Mouse (Mus musculus): Measurements from ENCODE around the gene Mef2d.
A peak's percentile ranks its signal among the peaks of the same experiment; 100 is the strongest.
"Not testable (repeated sequence)": the region's sequence is repeated elsewhere in the genome, so short reads cannot be mapped to it uniquely, and the experiment has no call there.

The Mef2d gene

GRCm38 (mm10) chr3:88150999-88151364, 8.8 kb downstream of the Mef2d start:
- no peak for DNase-seq

- DNase-seq, result no peak
Observed at GRCm38 (mm10) chr3:88152056-88152455, 9.9 kb downstream of the Mef2d start.

- DNase-seq, result no peak
Observed at GRCm38 (mm10) chr3:88153290-88154011, 11.3 kb downstream of the Mef2d start.

GRCm38 (mm10) chr3:88154236-88154635, 12.1 kb downstream of the Mef2d start:
- DNase-seq, result no peak

- DNase-seq, result no peak
Observed at GRCm38 (mm10) chr3:88156817-88157216, 14.6 kb downstream of the Mef2d start.

GRCm38 (mm10) chr3:88157771-88158597, 15.8 kb downstream of the Mef2d start:
- peak; percentile 60 for DNase-seq

GRCm38 (mm10) chr3:88158991-88159390, 16.8 kb downstream of the Mef2d start:
- no peak for DNase-seq

GRCm38 (mm10) chr3:88160856-88161255, 18.7 kb downstream of the Mef2d start:
- DNase-seq, result no peak

GRCm38 (mm10) chr3:88162259-88162658, 20.1 kb downstream of the Mef2d start:
- no peak for DNase-seq

- no peak for DNase-seq
Observed at GRCm38 (mm10) chr3:88162811-88163210, 20.6 kb downstream of the Mef2d start.

- DNase-seq, result no peak
Observed at GRCm38 (mm10) chr3:88163847-88164246, 21.7 kb downstream of the Mef2d start.

- no peak for DNase-seq
Observed at GRCm38 (mm10) chr3:88164263-88164662, 22.1 kb downstream of the Mef2d start.

GRCm38 (mm10) chr3:88166056-88166455, 23.9 kb downstream of the Mef2d start:
- no peak for DNase-seq

- no peak for DNase-seq
Observed at GRCm38 (mm10) chr3:88170361-88170760, 28.2 kb downstream of the Mef2d start.

GRCm38 (mm10) chr3:88172440-88172839, 30.3 kb downstream of the Mef2d start:
- no peak for DNase-seq

GRCm38 (mm10) chr3:88173375-88173774, 31.2 kb downstream of the Mef2d start:
- peak; percentile 54 for DNase-seq

GRCm38 (mm10) chr3:88174894-88175293, 32.7 kb downstream of the Mef2d start:
- DNase-seq, result no peak

GRCm38 (mm10) chr3:88177106-88177505, 34.9 kb downstream of the Mef2d start:
- no peak for DNase-seq

- DNase-seq, result peak; percentile 95
Observed at GRCm38 (mm10) chr3:88177562-88178345, 35.6 kb downstream of the Mef2d start.

GRCm38 (mm10) chr3:88178346-88178733, 36.2 kb downstream of the Mef2d start:
- DNase-seq, result not testable (repeated sequence)

- no peak for DNase-seq
Observed at GRCm38 (mm10) chr3:88178986-88179385, 36.8 kb downstream of the Mef2d start.

- no peak for DNase-seq
Observed at GRCm38 (mm10) chr3:88181374-88181773, 39.2 kb downstream of the Mef2d start.

- no peak for DNase-seq
Observed at GRCm38 (mm10) chr3:88186424-88186823, 44.3 kb downstream of the Mef2d start.
